Mouse (Mus musculus): ENCODE results near the gene Alg3. TPM values are rescaled to one million over a fixed set of nuclear protein-coding genes. Genes with fewer than 3 reads are reported as not detected.

The Alg3 gene
- 39.6 and 41.6 TPM in 2 replicates for polyA plus RNA-seq (2015; fragmentation: Nextera tagmentation; extraction: Ambion mirVana)

GRCm38 (mm10) chr16:20611357-20612227, at the start of gene Alg3, which contains the start of the genes Eef1akmt4 and Gm49333:
Gene Alg3, minus strand, starts transcription at chr16:20611735.
Gene Eef1akmt4, plus strand, starts transcription at chr16:20611593.
Gene Gm49333, plus strand, starts transcription at chr16:20611610.
- H3K9ac ChIP-seq (ENCODE audit: low read depth, low read length) = peak within 1 kb of the TSS; percentile 95
- no peaks in the 10 kb centered on the region for H3K27me3 ChIP-seq (ENCODE audit: control insufficient read depth, insufficient read depth, low read depth, low read length)
- H3K9me3 ChIP-seq (replicated peaks; ENCODE audit: control insufficient read depth, low read length, poor library complexity, severe bottlenecking) = no peaks in the 10 kb centered on the region
- peak within 1 kb of the TSS; percentile 89 for H3K27ac ChIP-seq (ENCODE audit: low read length)
- H3K4me1 ChIP-seq (ENCODE audit: control insufficient read depth, insufficient read depth, low read length) = peaks cover 20% of the 10 kb centered on the region
- peak; percentile 93 for ATAC-seq
- WGBS = 2% methylated on average over 41 of the region's 41 CpGs
- H3K36me3 ChIP-seq (ENCODE audit: control insufficient read depth, insufficient read depth, low read length) = peaks cover 10% of the 10 kb centered on the region
- H3K4me3 ChIP-seq (ENCODE audit: low read depth, low read length) = peak within 1 kb of the TSS; percentile 84
- peak within 1 kb of the TSS; percentile 89 for H3K4me2 ChIP-seq (ENCODE audit: low read length)

- 94% methylated on average over 4 of the region's 4 CpGs for WGBS
- no peak overlapping the region for H3K4me3 ChIP-seq (ENCODE audit: low read depth, low read length)
- H3K27me3 ChIP-seq (ENCODE audit: control insufficient read depth, insufficient read depth, low read depth, low read length) = no peaks in the 10 kb centered on the region
- H3K36me3 ChIP-seq (ENCODE audit: control insufficient read depth, insufficient read depth, low read length) = peaks cover 55% of the 10 kb centered on the region
- no peaks in the 10 kb centered on the region for H3K9me3 ChIP-seq (replicated peaks; ENCODE audit: control insufficient read depth, low read length, poor library complexity, severe bottlenecking)
- no peak overlapping the region for H3K9ac ChIP-seq (ENCODE audit: low read depth, low read length)
- no peak for ATAC-seq
- no peak overlapping the region for H3K4me2 ChIP-seq (ENCODE audit: low read length)
- peaks cover 9% of the 10 kb centered on the region for H3K4me1 ChIP-seq (ENCODE audit: control insufficient read depth, insufficient read depth, low read length)
- H3K27ac ChIP-seq (ENCODE audit: low read length) = no peak overlapping the region
These were observed 46.1 kb upstream of the Alg3 start for GRCm38 (mm10) chr16:20657661-20658060.

- no peak overlapping the region for H3K4me3 ChIP-seq (ENCODE audit: low read depth, low read length)
- H3K4me1 ChIP-seq (ENCODE audit: control insufficient read depth, insufficient read depth, low read length) = peaks cover 19% of the 10 kb centered on the region
- no peak overlapping the region for H3K27ac ChIP-seq (ENCODE audit: low read length)
- ATAC-seq = no peak
- no peaks in the 10 kb centered on the region for H3K27me3 ChIP-seq (ENCODE audit: control insufficient read depth, insufficient read depth, low read depth, low read length)
- WGBS = 59% methylated on average over 2 of the region's 2 CpGs
- H3K4me2 ChIP-seq (ENCODE audit: low read length) = no peak overlapping the region; the same call in 1 of the 2 replicates
- no peak overlapping the region for H3K9ac ChIP-seq (ENCODE audit: low read depth, low read length)
- H3K36me3 ChIP-seq (ENCODE audit: control insufficient read depth, insufficient read depth, low read length) = peaks cover 29% of the 10 kb centered on the region
- H3K9me3 ChIP-seq (replicated peaks; ENCODE audit: control insufficient read depth, low read length, poor library complexity, severe bottlenecking) = no peaks in the 10 kb centered on the region
These were observed 41.8 kb upstream of the Alg3 start for GRCm38 (mm10) chr16:20653315-20653714.

GRCm38 (mm10) chr16:20651947-20652310, 40.4 kb upstream of the Alg3 start:
- Histone ChIP-seq H3K27me3 (ENCODE audit: control insufficient read depth, insufficient read depth, low read depth, low read length) (no peaks in the 10 kb centered on the region), H3K27ac (ENCODE audit: low read length) (peak overlapping the region; percentile 70), H3K4me2 (ENCODE audit: low read length) (peak overlapping the region; percentile 73), H3K4me3 (ENCODE audit: low read depth, low read length) (peak overlapping the region; percentile 73), H3K36me3 (ENCODE audit: control insufficient read depth, insufficient read depth, low read length) (peaks cover 17% of the 10 kb centered on the region), H3K9ac (ENCODE audit: low read depth, low read length) (peak overlapping the region; percentile 86), H3K9me3 (replicated peaks; ENCODE audit: control insufficient read depth, low read length, poor library complexity, severe bottlenecking) (no peaks in the 10 kb centered on the region), H3K4me1 (ENCODE audit: control insufficient read depth, insufficient read depth, low read length) (peaks cover 19% of the 10 kb centered on the region)
- WGBS = 10% methylated on average over 12 of the region's 12 CpGs
- ATAC-seq = no peak

- peak; percentile 97 for ATAC-seq
These were observed 39.8 kb upstream of the Alg3 start, which contains the start of gene Psmd2 for GRCm38 (mm10) chr16:20651076-20651946. Gene Psmd2, plus strand, starts transcription at chr16:20651652.

DNA sequence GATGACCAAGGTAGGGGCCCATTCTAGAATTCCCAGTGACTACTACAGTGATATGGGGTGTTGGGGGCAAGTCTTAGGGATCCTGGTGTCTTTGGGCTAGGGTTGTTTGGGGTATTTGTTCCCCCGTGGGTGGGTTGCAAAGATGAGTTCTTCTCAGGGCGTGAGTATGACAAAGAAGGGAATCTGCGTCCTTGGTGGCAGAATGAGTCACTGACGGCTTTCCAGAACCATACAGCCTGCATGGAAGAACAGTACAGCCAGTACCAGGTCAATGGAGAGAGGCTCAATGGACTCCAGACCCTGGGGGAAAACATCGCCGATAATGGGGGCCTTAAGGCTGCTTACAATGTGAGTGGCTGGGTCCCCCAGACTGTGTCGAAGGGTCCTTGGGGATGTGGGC, 32.4 kb upstream of the Alg3 start:
- no peaks in the 10 kb centered on the region for H3K4me1 ChIP-seq (ENCODE audit: control insufficient read depth, insufficient read depth, low read length)

More at GRCm38 (mm10) chr16:20651076-20651946, 39.8 kb upstream of the Alg3 start, which contains the start of gene Psmd2:
- Histone ChIP-seq H3K27ac (ENCODE audit: low read length) (peak within 1 kb of the TSS; percentile 85), H3K27me3 (ENCODE audit: control insufficient read depth, insufficient read depth, low read depth, low read length) (no peaks in the 10 kb centered on the region), H3K4me2 (ENCODE audit: low read length) (peak within 1 kb of the TSS; percentile 73), H3K36me3 (ENCODE audit: control insufficient read depth, insufficient read depth, low read length) (peaks cover 12% of the 10 kb centered on the region), H3K4me3 (ENCODE audit: low read depth, low read length) (peak within 1 kb of the TSS; percentile 73), H3K4me1 (ENCODE audit: control insufficient read depth, insufficient read depth, low read length) (peaks cover 19% of the 10 kb centered on the region), H3K9ac (ENCODE audit: low read depth, low read length) (peak within 1 kb of the TSS; percentile 86), H3K9me3 (replicated peaks; ENCODE audit: control insufficient read depth, low read length, poor library complexity, severe bottlenecking) (no peaks in the 10 kb centered on the region)
- 2% methylated on average over 46 of the region's 46 CpGs for WGBS

GRCm38 (mm10) chr16:20642161-20642560, 30.6 kb upstream of the Alg3 start:
- H3K4me1 ChIP-seq (ENCODE audit: control insufficient read depth, insufficient read depth, low read length) = no peaks in the 10 kb centered on the region
- no peak overlapping the region for H3K4me2 ChIP-seq (ENCODE audit: low read length)
- H3K36me3 ChIP-seq (ENCODE audit: control insufficient read depth, insufficient read depth, low read length) = peaks cover 6% of the 10 kb centered on the region; the same call in 1 of the 2 replicates
- no peak overlapping the region for H3K4me3 ChIP-seq (ENCODE audit: low read depth, low read length)
- H3K27ac ChIP-seq (ENCODE audit: low read length) = no peak overlapping the region
- WGBS = under 1% methylated on average over 8 of the region's 8 CpGs
- no peaks in the 10 kb centered on the region for H3K9me3 ChIP-seq (replicated peaks; ENCODE audit: control insufficient read depth, low read length, poor library complexity, severe bottlenecking)
- H3K27me3 ChIP-seq (ENCODE audit: control insufficient read depth, insufficient read depth, low read depth, low read length) = no peaks in the 10 kb centered on the region
- peak; percentile 34; the same call in 1 of the 2 replicates for ATAC-seq
- H3K9ac ChIP-seq (ENCODE audit: low read depth, low read length) = no peak overlapping the region

More for the DNA sequence above, 32.4 kb upstream of the Alg3 start:
- no peaks in the 10 kb centered on the region for H3K9me3 ChIP-seq (replicated peaks; ENCODE audit: control insufficient read depth, low read length, poor library complexity, severe bottlenecking)
- no peaks in the 10 kb centered on the region for H3K27me3 ChIP-seq (ENCODE audit: control insufficient read depth, insufficient read depth, low read depth, low read length)
- H3K36me3 ChIP-seq (ENCODE audit: control insufficient read depth, insufficient read depth, low read length) = peaks cover 6% of the 10 kb centered on the region; the same call in 1 of the 2 replicates
- no peak for ATAC-seq
- no peak overlapping the region for H3K9ac ChIP-seq (ENCODE audit: low read depth, low read length)
- no peak overlapping the region for H3K4me2 ChIP-seq (ENCODE audit: low read length)
- no peak overlapping the region for H3K4me3 ChIP-seq (ENCODE audit: low read depth, low read length)
- WGBS = 84% methylated on average over 7 of the region's 7 CpGs
- no peak overlapping the region for H3K27ac ChIP-seq (ENCODE audit: low read length)

DNA sequence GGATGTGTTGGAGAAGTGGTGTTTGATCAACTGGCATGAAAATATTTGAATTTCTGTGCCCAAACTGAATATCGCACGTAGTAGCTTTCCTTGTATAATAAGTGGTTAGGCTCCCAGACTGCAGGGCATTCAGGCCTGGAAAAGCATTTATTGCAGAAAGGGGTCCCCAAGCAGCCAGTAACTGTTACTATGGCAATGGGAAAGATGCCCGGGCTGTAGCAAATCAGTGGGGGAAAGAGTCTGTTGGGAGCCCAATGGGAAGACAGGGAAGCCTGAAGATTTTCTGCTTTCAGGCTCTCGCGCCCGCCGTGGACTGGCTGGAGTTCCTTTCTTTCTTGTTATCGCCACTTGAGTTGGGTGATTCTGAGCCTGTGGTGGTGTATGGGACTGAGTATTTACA, 26.8 kb upstream of the Alg3 start:
- Histone ChIP-seq H3K4me1 (ENCODE audit: control insufficient read depth, insufficient read depth, low read length) (no peaks in the 10 kb centered on the region), H3K4me3 (ENCODE audit: low read depth, low read length) (no peak overlapping the region), H3K36me3 (ENCODE audit: control insufficient read depth, insufficient read depth, low read length) (peaks cover 6% of the 10 kb centered on the region; the same call in 1 of the 2 replicates), H3K9ac (ENCODE audit: low read depth, low read length) (no peak overlapping the region), H3K27ac (ENCODE audit: low read length) (peak overlapping the region; percentile 54), H3K27me3 (ENCODE audit: control insufficient read depth, insufficient read depth, low read depth, low read length) (no peaks in the 10 kb centered on the region), H3K4me2 (ENCODE audit: low read length) (peak overlapping the region; percentile 31; the same call in 1 of the 2 replicates), H3K9me3 (replicated peaks; ENCODE audit: control insufficient read depth, low read length, poor library complexity, severe bottlenecking) (no peaks in the 10 kb centered on the region)
- WGBS = 62% methylated on average over 8 of the region's 8 CpGs
- ATAC-seq = no peak

All from midbrain, embryonic 16.5 days (tissue).